Mouse (Mus musculus) cerebellum, adult 2 months (tissue): Measurements from ENCODE around the gene Ttll11. TPM values are rescaled to one million over a fixed set of nuclear protein-coding genes. Genes with fewer than 3 reads are reported as not detected.

Experiments
- DNase-seq, 2 experiments: peaks; one replicate each; pipeline ENCODE4 v3.0.0; 2021
- H3K27ac ChIP-seq: fragments of 200-500 bp; 2 replicates; pipeline ENCODE4 v1.5.1; 2012; ENCODE audit warnings: low read length, control low read depth, inconsistent platforms; ENCODE audit not compliant: insufficient read depth
- H3K27me3 ChIP-seq: fragments of 200-500 bp; 2 replicates; pipeline ENCODE4 v1.6.1; 2012; ENCODE audit warnings: inconsistent platforms, mild to moderate bottlenecking, low read length, moderate library complexity; ENCODE audit not compliant: control insufficient read depth, insufficient read depth
- H3K4me1 ChIP-seq: fragments of 200-500 bp; 2 replicates; pipeline ENCODE4 v1.6.1; 2011; ENCODE audit warnings: low read length; ENCODE audit not compliant: control insufficient read depth, insufficient read depth
- H3K4me3 ChIP-seq: fragments of 200-500 bp; replicated peaks from 2 replicates; pipeline ENCODE3; 2011; ENCODE audit warnings: mild to moderate bottlenecking, low read depth, low read length, control low read depth; ENCODE audit not compliant: insufficient read depth
- CTCF ChIP-seq: fragments of 200-500 bp; IDR thresholded peaks from 2 replicates; pipeline ENCODE4 v1.5.1; 2011; ENCODE audit warnings: low read depth, mild to moderate bottlenecking, control low read depth, low read length, moderate library complexity, borderline replicate concordance; ENCODE audit not compliant: insufficient read depth
- POLR2A ChIP-seq: fragments of 200-500 bp; IDR thresholded peaks from 2 replicates; pipeline ENCODE4 v1.6.1; 2011; ENCODE audit warnings: low read length, control low read depth, borderline replicate concordance; ENCODE audit not compliant: insufficient read depth
- WGBS: fragments of 180-500 bp; shearing (Covaris S2); methylation state at CpG from one replicate; pipeline ENCODE4 v1.1.7; 2018; 5-methylcytosine and 5-hydroxymethylcytosine counted together
- polyA plus RNA-seq: library from polyadenylated mRNA; depleted of rRNA; stranded (reverse); fragments of >200 nt; gene quantifications from 2 replicates; pipeline ENCODE4 v1.2.3, GENCODE M21; 2012

Gene Ttll11
- polyA plus RNA-seq, 1 experiment: 21.4 TPM

GRCm38 (mm10) chr2:35818883-35819282 is 160.8 kb downstream of the Ttll11 start:
- no peak for DNase-seq
- TF ChIP-seq CTCF (no peak), POLR2A (no peak)
- WGBS: 87% methylated on average over 2 of the region's 2 CpGs

GRCm38 (mm10) chr2:35816056-35816661 is 163.6 kb downstream of the Ttll11 start:
- H3K27me3 ChIP-seq: no peaks in the 10 kb centered on the region
- no peak overlapping the region for H3K27ac ChIP-seq
- peak in 1 of 2 experiments; percentile 25 for DNase-seq

More at GRCm38 (mm10) chr2:35818883-35819282, 160.8 kb downstream of the Ttll11 start:
- H3K4me3 ChIP-seq: no peak overlapping the region
- no peaks in the 10 kb centered on the region for H3K27me3 ChIP-seq
- H3K27ac ChIP-seq: no peak overlapping the region
- peaks cover 6% of the 10 kb centered on the region; the same call in 1 of the 2 replicates for H3K4me1 ChIP-seq

GRCm38 (mm10) chr2:35812561-35812933 is 167.2 kb downstream of the Ttll11 start:
- DNase-seq: no peak
- Histone ChIP-seq H3K27ac (no peak overlapping the region), H3K4me1 (peaks cover 8% of the 10 kb centered on the region), H3K27me3 (no peaks in the 10 kb centered on the region), H3K4me3 (no peak overlapping the region)
- no peak for TF ChIP-seq POLR2A
- no peak for TF ChIP-seq CTCF
- 71% methylated on average over 2 of the region's 2 CpGs for WGBS

More at GRCm38 (mm10) chr2:35816056-35816661, 163.6 kb downstream of the Ttll11 start:
- WGBS: 45% methylated on average over 5 of the region's 5 CpGs
- TF ChIP-seq CTCF: no peak
- no peak for TF ChIP-seq POLR2A
- no peak overlapping the region for H3K4me3 ChIP-seq
- peaks cover 12% of the 10 kb centered on the region for H3K4me1 ChIP-seq

- TF ChIP-seq POLR2A (no peak), CTCF (no peak)
- no peak overlapping the region for H3K4me3 ChIP-seq
- 49% methylated on average over 14 of the region's 14 CpGs for WGBS
- no peaks in the 10 kb centered on the region for H3K27me3 ChIP-seq
- peak in 1 of 2 experiments; percentile 25 for DNase-seq
- peaks cover 8% of the 10 kb centered on the region for H3K4me1 ChIP-seq
- no peak overlapping the region for H3K27ac ChIP-seq
Measured at GRCm38 (mm10) chr2:35811801-35812560, 167.7 kb downstream of the Ttll11 start.

GRCm38 (mm10) chr2:35810027-35810426 is 169.7 kb downstream of the Ttll11 start:
- TF ChIP-seq CTCF (no peak), POLR2A (no peak)
- Histone ChIP-seq H3K4me3 (no peak overlapping the region), H3K27ac (no peak overlapping the region), H3K27me3 (no peaks in the 10 kb centered on the region), H3K4me1 (peaks cover 5% of the 10 kb centered on the region)
- 76% methylated on average over 3 of the region's 3 CpGs for WGBS
- DNase-seq: no peak

GRCm38 (mm10) chr2:35809141-35809540 is 170.6 kb downstream of the Ttll11 start:
- no peak for DNase-seq
- Histone ChIP-seq H3K4me1 (peaks cover 5% of the 10 kb centered on the region), H3K27me3 (no peaks in the 10 kb centered on the region), H3K4me3 (no peak overlapping the region), H3K27ac (no peak overlapping the region)
- TF ChIP-seq CTCF (no peak), POLR2A (no peak)
- 69% methylated on average over 3 of the region's 3 CpGs for WGBS

- Histone ChIP-seq H3K27ac (no peak overlapping the region), H3K4me1 (no peaks in the 10 kb centered on the region; the same call in 1 of the 2 replicates), H3K27me3 (no peaks in the 10 kb centered on the region), H3K4me3 (no peak overlapping the region)
- DNase-seq: no peak
- WGBS: 83% methylated on average over 13 of the region's 13 CpGs
- TF ChIP-seq POLR2A: no peak
- no peak for TF ChIP-seq CTCF
Measured at GRCm38 (mm10) chr2:35805881-35806280, 173.8 kb downstream of the Ttll11 start.

GRCm38 (mm10) chr2:35803095-35803494 is 176.6 kb downstream of the Ttll11 start:
- Histone ChIP-seq H3K27ac (no peak overlapping the region), H3K4me1 (peaks cover 8% of the 10 kb centered on the region), H3K27me3 (no peaks in the 10 kb centered on the region), H3K4me3 (no peak overlapping the region)
- 54% methylated on average over 11 of the region's 11 CpGs for WGBS
- no peak for TF ChIP-seq CTCF
- no peak for DNase-seq
